Mouse (Mus musculus) CH12.LX (cell line): ENCODE data around the gene Mctp1. TPM values are rescaled to one million over a fixed set of nuclear protein-coding genes. Genes with fewer than 3 reads are reported as not detected.

ENCODE experiments used
- DNase-seq: peaks from one replicate; pipeline ENCODE4 v3.0.0-alpha.2; 2013; ENCODE audit errors: extremely low read depth
- H3K27ac ChIP-seq: 2 replicates; pipeline ENCODE4 v1.5.1; 2012; ENCODE audit warnings: low read depth, mild to moderate bottlenecking, control low read depth, moderate library complexity; ENCODE audit not compliant: insufficient read depth
- H3K27me3 ChIP-seq: replicated peaks from 2 replicates; pipeline ENCODE3; 2012; ENCODE audit warnings: inconsistent platforms
- H3K36me3 ChIP-seq, 2 experiments: replicated peaks in 1 of 2; 2 replicates each; pipeline versions ENCODE3 to v1.6.1; 2012; ENCODE audit warnings: inconsistent platforms in 1 of 2, low read length in 1 of 2, mild to moderate bottlenecking in 1 of 2, mixed read lengths in 1 of 2, moderate library complexity in 1 of 2; ENCODE audit not compliant: control insufficient read depth in 1 of 2, insufficient read depth in 1 of 2
- H3K4me1 ChIP-seq, 2 experiments: 2 replicates each; pipeline ENCODE4 v1.6.1; 2012; ENCODE audit warnings: inconsistent platforms in 1 of 2, moderate library complexity in 1 of 2; ENCODE audit not compliant: insufficient read depth in 2 of 2, control insufficient read depth in 1 of 2
- H3K4me2 ChIP-seq: 2 replicates; pipeline ENCODE4 v1.6.1; 2012; ENCODE audit warnings: low read depth, mild to moderate bottlenecking, control low read depth; ENCODE audit not compliant: poor library complexity, insufficient read depth, severe bottlenecking
- H3K4me3 ChIP-seq, 3 experiments: fragments of 150-350 bp in 1 of 3; sonication (generic) in 1 of 3; replicated peaks in 1 of 3; 2 replicates each; pipeline versions ENCODE3 to v1.5.1; 2011 to 2012; ENCODE audit warnings: low read depth in 2 of 3, low read length in 2 of 3, mild to moderate bottlenecking in 2 of 3, moderate library complexity in 2 of 3, control low read depth in 1 of 3, improper control_type of control experiment in 1 of 3, inconsistent platforms in 1 of 3, mixed read lengths in 1 of 3; ENCODE audit not compliant: poor library complexity in 1 of 3
- H3K79me2 ChIP-seq: replicated peaks from 2 replicates; pipeline ENCODE4 v1.6.1; 2012; ENCODE audit warnings: mild to moderate bottlenecking, moderate library complexity; ENCODE audit not compliant: control insufficient read depth, poor library complexity, insufficient read depth, severe bottlenecking; ENCODE audit errors: extremely low read depth
- H3K9ac ChIP-seq: 2 replicates; pipeline ENCODE4 v1.6.1; 2012; ENCODE audit warnings: low read depth, mild to moderate bottlenecking, control low read depth, moderate library complexity; ENCODE audit not compliant: insufficient read depth
- H3K9me3 ChIP-seq: replicated peaks from 2 replicates; pipeline ENCODE3; 2012; ENCODE audit warnings: low read length, inconsistent platforms, mixed read lengths
- CTCF ChIP-seq, 2 experiments: IDR thresholded peaks in 1 of 2; conservative IDR thresholded peaks in 1 of 2; 2 replicates each; pipeline ENCODE4 v1.5.1; 2011 to 2012; ENCODE audit warnings: low read depth in 2 of 2, low read length in 2 of 2, improper control_type of control experiment in 1 of 2, inconsistent platforms in 1 of 2, mild to moderate bottlenecking in 1 of 2, moderate library complexity in 1 of 2
- E2F4 ChIP-seq: IDR thresholded peaks from 2 replicates; pipeline ENCODE4 v1.6.1; 2011; ENCODE audit warnings: low read depth, low read length, improper control_type of control experiment; ENCODE audit not compliant: insufficient replicate concordance
- ELF1 ChIP-seq: IDR thresholded peaks from 2 replicates; pipeline ENCODE4 v1.6.1; 2014; ENCODE audit warnings: low read depth, mild to moderate bottlenecking, inconsistent platforms, low read length, improper control_type of control experiment
- EP300 ChIP-seq: IDR thresholded peaks from 2 replicates; pipeline ENCODE4 v1.6.1; 2011; ENCODE audit warnings: low read length, improper control_type of control experiment
- ETS1 ChIP-seq: conservative IDR thresholded peaks from 2 replicates; pipeline ENCODE4 v1.6.1; 2012; ENCODE audit warnings: low read depth, mild to moderate bottlenecking, inconsistent platforms, low read length, improper control_type of control experiment, moderate library complexity
- GABPA ChIP-seq: IDR thresholded peaks from 2 replicates; pipeline ENCODE4 v1.6.1; 2012; ENCODE audit warnings: low read depth, low read length, improper control_type of control experiment, inconsistent platforms; ENCODE audit not compliant: insufficient replicate concordance
- HCFC1 ChIP-seq: IDR thresholded peaks from 2 replicates; pipeline ENCODE4 v1.6.1; 2012; ENCODE audit warnings: low read depth, mild to moderate bottlenecking, inconsistent platforms, low read length, improper control_type of control experiment
- MAX ChIP-seq: IDR thresholded peaks from 2 replicates; pipeline ENCODE4 v1.6.1; 2011; ENCODE audit warnings: low read length, improper control_type of control experiment
- MAZ ChIP-seq: IDR thresholded peaks from 2 replicates; pipeline ENCODE4 v1.6.1; 2012; ENCODE audit warnings: low read depth, mild to moderate bottlenecking, inconsistent platforms, low read length, improper control_type of control experiment, moderate library complexity
- MEF2A ChIP-seq: IDR thresholded peaks from 2 replicates; pipeline ENCODE4 v1.6.1; 2014; ENCODE audit warnings: low read depth, mild to moderate bottlenecking, inconsistent platforms, low read length, improper control_type of control experiment, borderline replicate concordance
- NELFE ChIP-seq: IDR thresholded peaks from 2 replicates; pipeline ENCODE4 v1.6.1; 2011; ENCODE audit warnings: low read depth, low read length, improper control_type of control experiment
- POLR2A ChIP-seq: IDR thresholded peaks from 2 replicates; pipeline ENCODE4 v1.6.1; 2011; ENCODE audit warnings: low read depth, mild to moderate bottlenecking, improper control_type of control experiment, low read length
- POLR2AphosphoS2 ChIP-seq: IDR thresholded peaks from 2 replicates; pipeline ENCODE4 v1.6.1; 2011; ENCODE audit warnings: low read depth, low read length, improper control_type of control experiment
- RCOR1 ChIP-seq: conservative IDR thresholded peaks from 2 replicates; pipeline ENCODE4 v1.6.1; 2012; ENCODE audit warnings: low read depth, mild to moderate bottlenecking, inconsistent platforms, low read length, improper control_type of control experiment
- TCF12 ChIP-seq: IDR thresholded peaks from 2 replicates; pipeline ENCODE4 v1.6.1; 2014; ENCODE audit warnings: low read depth, mild to moderate bottlenecking, inconsistent platforms, low read length, improper control_type of control experiment
- UBTF ChIP-seq: IDR thresholded peaks from 2 replicates; pipeline ENCODE4 v1.6.1; 2012; ENCODE audit warnings: low read depth, mild to moderate bottlenecking, inconsistent platforms, low read length, improper control_type of control experiment, moderate library complexity
- USF1 ChIP-seq: IDR thresholded peaks from 2 replicates; pipeline ENCODE4 v1.6.1; 2014; ENCODE audit warnings: low read depth, mild to moderate bottlenecking, inconsistent platforms, low read length, improper control_type of control experiment
- USF2 ChIP-seq: conservative IDR thresholded peaks from 2 replicates; pipeline ENCODE4 v1.6.1; 2011; ENCODE audit warnings: low read depth, low read length, improper control_type of control experiment
- ZC3H11A ChIP-seq: IDR thresholded peaks from 2 replicates; pipeline ENCODE4 v1.6.1; 2012; ENCODE audit warnings: low read depth, mild to moderate bottlenecking, inconsistent platforms, low read length, improper control_type of control experiment
- ZKSCAN1 ChIP-seq: IDR thresholded peaks from 2 replicates; pipeline ENCODE4 v1.6.1; 2012; ENCODE audit warnings: low read depth, inconsistent platforms, low read length, improper control_type of control experiment, borderline replicate concordance
- ZMIZ1 ChIP-seq: IDR thresholded peaks from 2 replicates; pipeline ENCODE4 v1.6.1; 2012; ENCODE audit warnings: low read depth, mild to moderate bottlenecking, inconsistent platforms, low read length, improper control_type of control experiment
- dilution Hi-C: fragments of 300-500 bp; cut with MboI; formaldehyde crosslinking; loops from 2 replicates; pipeline ENCODE4 v1.14.3; 2020; ENCODE audit warnings: low sequenced_read_pairs; ENCODE audit not compliant: extremely low pct_unique_long_range_greater_than_20kb, extremely low pct_ligation_motif_present
- in situ Hi-C: fragments of 300-500 bp; cut with MboI; formaldehyde crosslinking; loops from 3 replicates; pipeline ENCODE4 v1.14.3; 2019; ENCODE audit warnings: low sequenced_read_pairs, low pct_ligation_motif_present, low pct_unique_long_range_greater_than_20kb, mixed read lengths
- polyA plus RNA-seq: library from polyadenylated mRNA; unstranded; fragments of >175 nt; gene quantifications from 2 replicates; pipeline ENCODE4 v1.2.1, GENCODE M21; 2012; ENCODE audit warnings: low read depth; ENCODE audit not compliant: insufficient read length
- total RNA-seq, 2 experiments: library from RNA; depleted of rRNA; stranded (reverse); fragments of 300-350 nt in 1 of 2; fragments of >200 nt in 1 of 2; gene quantifications; 2 replicates each; pipeline ENCODE4 v1.2.3; 2012 to 2014

The Mctp1 gene
- total and polyA plus RNA-seq, 3 experiments = 3.0 to 5.3 (median 3.7) TPM

- Histone ChIP-seq H3K4me1 (no peaks in the 10 kb centered on the region), H3K9me3 (no peaks in the 10 kb centered on the region)
- no peak for DNase-seq
- in situ Hi-C loops = no loop called here
- TF ChIP-seq POLR2AphosphoS2 (no peak), NELFE (no peak), ZC3H11A (no peak), CTCF (conservative IDR thresholded peaks at IDR 0.05 in 1 of 2, IDR thresholded peaks at IDR 0.05 in 1 of 2; ENCODE audit: low read depth in 2 of 2, low read length in 2 of 2) (no peak), TCF12 (no peak)
- TF ChIP-seq, all 38 proteins: peak for 0
- dilution Hi-C loops = no loop called here
- no peaks in the 10 kb centered on the region for H3K79me2 ChIP-seq
- H3K9ac ChIP-seq = no peak overlapping the region
- no peak overlapping the region for H3K27ac ChIP-seq
- H3K4me3 ChIP-seq = no peak overlapping the region
- H3K36me3 ChIP-seq = no peaks in the 10 kb centered on the region
- H3K4me2 ChIP-seq = no peak overlapping the region
- no peaks in the 10 kb centered on the region for H3K27me3 ChIP-seq
Observed at GRCm38 (mm10) chr13:76530867-76531504, 146.7 kb downstream of the Mctp1 start.

DNA sequence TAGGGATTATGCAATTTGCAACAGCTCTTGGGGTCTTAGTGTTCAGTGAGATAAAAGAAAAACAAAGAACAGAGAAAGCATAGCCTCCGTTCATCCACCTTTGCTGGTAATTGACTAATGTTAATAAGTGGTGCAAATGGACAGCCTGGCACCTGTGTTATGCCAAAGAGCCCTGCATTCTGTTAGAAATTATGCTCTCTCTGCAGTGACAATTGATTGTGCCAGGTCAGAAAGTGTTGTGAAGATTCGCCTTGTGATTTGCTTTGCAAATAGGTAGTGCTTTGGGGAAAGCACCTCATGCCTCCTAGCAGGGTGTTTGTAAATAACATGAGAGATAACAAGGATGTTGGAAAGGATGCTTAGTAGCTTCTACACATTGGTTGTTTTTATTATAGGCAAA, 163.5 kb downstream of the Mctp1 start:
- Histone ChIP-seq H3K36me3 (no peaks in the 10 kb centered on the region), H3K4me3 (no peak overlapping the region), H3K27ac (no peak overlapping the region), H3K79me2 (no peaks in the 10 kb centered on the region)
- dilution Hi-C loops = no loop called here
- no peak for TF ChIP-seq NELFE
- no peak for TF ChIP-seq RCOR1
- TF ChIP-seq HCFC1 = no peak
- TF ChIP-seq USF1 = no peak
- TF ChIP-seq POLR2A = no peak
- TF ChIP-seq USF2 = no peak
- TF ChIP-seq MAX = no peak
- no peak for TF ChIP-seq ZMIZ1
- no peak for TF ChIP-seq GABPA
- no peak for TF ChIP-seq UBTF
- no peak for TF ChIP-seq ZC3H11A
- TF ChIP-seq CTCF (conservative IDR thresholded peaks at IDR 0.05 in 1 of 2, IDR thresholded peaks at IDR 0.05 in 1 of 2; ENCODE audit: low read depth in 2 of 2, low read length in 2 of 2) = no peak
- no peak for TF ChIP-seq E2F4
- no peak for TF ChIP-seq ELF1
- no peak for TF ChIP-seq EP300
- no peak for TF ChIP-seq MAZ
- TF ChIP-seq POLR2AphosphoS2 = no peak
- no peak for TF ChIP-seq ETS1
- TF ChIP-seq ZKSCAN1 = no peak
- no peak for TF ChIP-seq MEF2A
- TF ChIP-seq, all 38 proteins: peak for 0
- Histone ChIP-seq H3K4me2 (no peak overlapping the region; the same call in 1 of the 2 replicates), H3K9ac (no peak overlapping the region), H3K9me3 (no peaks in the 10 kb centered on the region), H3K27me3 (no peaks in the 10 kb centered on the region), H3K4me1 (peaks cover 0 to 7% of the 10 kb centered on the region in 2 experiments; a peak in 2 of 4 replicates)
- in situ Hi-C loops = no loop called here
- DNase-seq = no peak
